14 mouse cellular contexts compared by ENCODE assay signal in genomic region chr6:121197807-121198365, GRCm38 (mm10). TPM values are rescaled to one million over a fixed set of nuclear protein-coding genes. Genes with fewer than 3 reads are reported as not detected.
DNase-seq lines count a peak whose midpoint lies in the region; ATAC-seq lines count a peak whose summit lies in the region.
"Had no signal": no experiment of that assay in that cellular context is flagged by ENCODE, and none has a peak within 500 bp of the region (broad histone marks: within the 10 kb centered on the region; RNA-seq: fewer than 3 reads in every experiment).

No protein-coding gene starts in this region.

- ATAC-seq in kidney, embryonic 15.5 days (replicated peaks; ENCODE audit: low FRiP score) = no peak
- peak; percentile 78 for ATAC-seq in liver, embryonic 16.5 days (ENCODE audit: low read depth)
- ATAC-seq: midbrain, embryonic 15.5 days had no signal

- peak; percentile 63 for DNase-seq in embryo, embryonic 10 days (ENCODE audit: low spot score)
- DNase-seq in embryo, embryonic 9.5 days (ENCODE audit: extremely low spot score) = no peak
- DNase-seq in kidney, postnatal 36 days = peak; percentile 53 to 60
- peak; percentile 69 for DNase-seq in limb, embryonic 10.5 days (ENCODE audit: low spot score)
- DNase-seq in urinary bladder, adult 2 months (ENCODE audit: low spot score) = no peak
- no peak for DNase-seq in c-Kit-positive CD71-positive TER-119-positive erythroid progenitor cells, embryonic 14.5 days (ENCODE audit: low spot score)
- DNase-seq: cerebellum, postnatal 36 days; gastrocnemius, postnatal 25 days; heart, postnatal 10 days; right cerebral cortex, postnatal 4 days had no signal

- H3K4me3 ChIP-seq in kidney, embryonic 15.5 days (replicated peaks) = no peak overlapping the region
- H3K4me3 ChIP-seq in limb, embryonic 10.5 days = no peak overlapping the region
- no peak overlapping the region for H3K4me3 ChIP-seq in liver, embryonic 16.5 days (ENCODE audit: low read depth, low read length)
- H3K4me3 ChIP-seq: hindbrain, embryonic 15.5 days; midbrain, embryonic 15.5 days had no signal

- no peak overlapping the region for H3K27ac ChIP-seq in kidney, embryonic 15.5 days
- H3K27ac ChIP-seq in limb, embryonic 10.5 days = peak overlapping the region; percentile 25
- peak overlapping the region; percentile 73 for H3K27ac ChIP-seq in liver, embryonic 16.5 days (ENCODE audit: low read length)
- H3K27ac ChIP-seq: hindbrain, embryonic 15.5 days; midbrain, embryonic 15.5 days had no signal

- H3K36me3 ChIP-seq in kidney, embryonic 15.5 days = peaks cover 34% of the 10 kb centered on the region; the same call in 1 of the 2 replicates
- peaks cover 21% of the 10 kb centered on the region for H3K36me3 ChIP-seq in limb, embryonic 10.5 days
- 0 out of 2 replicates have a peak, but pooled peaks cover 4% of the 10 kb centered on the region for H3K36me3 ChIP-seq in liver, embryonic 16.5 days (ENCODE audit: control insufficient read depth, insufficient read depth)

- H3K4me2 ChIP-seq in kidney, embryonic 15.5 days = no peak overlapping the region
- H3K4me2 ChIP-seq in liver, embryonic 16.5 days (ENCODE audit: low read depth, low read length) = no peak overlapping the region
- H3K4me2 ChIP-seq: hindbrain, embryonic 15.5 days; midbrain, embryonic 15.5 days had no signal

- H3K9me3 ChIP-seq in kidney, embryonic 15.5 days (replicated peaks) = no peaks in the 10 kb centered on the region
- H3K9me3 ChIP-seq in limb, embryonic 10.5 days (replicated peaks) = no peaks in the 10 kb centered on the region
- no peaks in the 10 kb centered on the region for H3K9me3 ChIP-seq in liver, embryonic 16.5 days (replicated peaks; ENCODE audit: control insufficient read depth, low read length)
- H3K9me3 ChIP-seq: hindbrain, embryonic 15.5 days; midbrain, embryonic 15.5 days had no signal

- no peaks in the 10 kb centered on the region for H3K27me3 ChIP-seq in kidney, embryonic 15.5 days
- peaks cover 9% of the 10 kb centered on the region for H3K27me3 ChIP-seq in limb, embryonic 10.5 days (ENCODE audit: low read depth, poor library complexity, severe bottlenecking)
- H3K27me3 ChIP-seq in liver, embryonic 16.5 days (ENCODE audit: control insufficient read depth, insufficient read depth, low read depth, low read length) = no peaks in the 10 kb centered on the region
- H3K27me3 ChIP-seq: hindbrain, embryonic 15.5 days; midbrain, embryonic 15.5 days had no signal

- WGBS in kidney, embryonic 15.5 days = 32% methylated on average over 9 of the region's 9 CpGs
- 9% methylated on average over 9 of the region's 9 CpGs for WGBS in limb, embryonic 10.5 days
- 55% methylated on average over 9 of the region's 9 CpGs for WGBS in liver, embryonic 16.5 days (ENCODE audit: insufficient replicate concordance)

- H3K4me1 ChIP-seq in kidney, embryonic 15.5 days = peaks cover 7% of the 10 kb centered on the region
- peaks cover 40% of the 10 kb centered on the region for H3K4me1 ChIP-seq in limb, embryonic 10.5 days
- H3K4me1 ChIP-seq in liver, embryonic 16.5 days (ENCODE audit: control insufficient read depth, low read depth, low read length) = no peaks in the 10 kb centered on the region; the same call in 1 of the 2 replicates
- H3K4me1 ChIP-seq: hindbrain, embryonic 15.5 days; midbrain, embryonic 15.5 days had no signal

- no peak overlapping the region for H3K9ac ChIP-seq in kidney, embryonic 15.5 days
- H3K9ac ChIP-seq in liver, embryonic 16.5 days (ENCODE audit: low read depth, low read length) = no peak overlapping the region
- H3K9ac ChIP-seq: hindbrain, embryonic 15.5 days; midbrain, embryonic 15.5 days had no signal

RNA-seq across cellular contexts. Expression of gene Tuba8, which starts 12.6 kb away (rescaled TPM):
- polyA plus RNA-seq in kidney, embryonic 15.5 days (2015; fragmentation: Nextera tagmentation; extraction: Ambion mirVana) = 0.22 and 0.43 TPM in 2 replicates
- polyA plus RNA-seq in limb, embryonic 10.5 days (2016; fragmentation: Nextera tagmentation; extraction: Ambion mirVana) = 0.33 and 0.40 TPM in 2 replicates
- polyA plus RNA-seq in liver, embryonic 16.5 days (2015; fragmentation: Nextera tagmentation; extraction: Ambion mirVana) = 5.3 and 6.2 TPM in 2 replicates
- polyA plus RNA-seq in urinary bladder, adult 2 months (2012; rRNA removed) = 2.7 and 5.0 TPM in 2 replicates

RNA-seq across cellular contexts. Expression of gene Pex26, which starts 14.4 kb away (rescaled TPM):
- polyA plus RNA-seq in kidney, embryonic 15.5 days (2015; fragmentation: Nextera tagmentation; extraction: Ambion mirVana) = 10.5 TPM in 2 replicates
- 8.9 and 10.3 TPM in 2 replicates for polyA plus RNA-seq in limb, embryonic 10.5 days (2016; fragmentation: Nextera tagmentation; extraction: Ambion mirVana)
- 5.7 and 7.8 TPM in 2 replicates for polyA plus RNA-seq in liver, embryonic 16.5 days (2015; fragmentation: Nextera tagmentation; extraction: Ambion mirVana)
- polyA plus RNA-seq in urinary bladder, adult 2 months (2012; rRNA removed) = 14.7 and 17.2 TPM in 2 replicates

RNA-seq across cellular contexts. Expression of gene Usp18, which starts 47.8 kb away (rescaled TPM):
- 2.1 and 3.2 TPM in 2 replicates for polyA plus RNA-seq in kidney, embryonic 15.5 days (2015; fragmentation: Nextera tagmentation; extraction: Ambion mirVana)
- polyA plus RNA-seq in limb, embryonic 10.5 days (2016; fragmentation: Nextera tagmentation; extraction: Ambion mirVana) = 0.21 and 0.99 TPM in 2 replicates
- polyA plus RNA-seq in liver, embryonic 16.5 days (2015; fragmentation: Nextera tagmentation; extraction: Ambion mirVana) = 7.8 and 8.8 TPM in 2 replicates
- polyA plus RNA-seq in urinary bladder, adult 2 months (2012; rRNA removed) = 17.6 and 21.6 TPM in 2 replicates

Comparison
In these comparisons a context has a peak if more than half of its experiments do, and no peak if none do; other contexts are left out.
1. DNase-seq: peak in embryo, embryonic 10 days (single experiment), kidney, postnatal 36 days (2 of 2) and limb, embryonic 10.5 days (single experiment); none in embryo, embryonic 9.5 days (single experiment), urinary bladder, adult 2 months (single experiment) and c-Kit-positive CD71-positive TER-119-positive erythroid progenitor cells, embryonic 14.5 days (single experiment).